Mouse (Mus musculus) myocyte (in vitro differentiated cells): Measurements from ENCODE around the gene Itih4. TPM values are rescaled to one million over a fixed set of nuclear protein-coding genes. Genes with fewer than 3 reads are reported as not detected.
A peak's percentile ranks its signal among the peaks of the same experiment; 100 is the strongest.

Experiments
- H3K27me3 ChIP-seq: one replicate; pipeline ENCODE4 v1.6.1; 2011; ENCODE audit not compliant: control insufficient read depth, insufficient read depth, insufficient read length
- H3K36me3 ChIP-seq: one replicate; pipeline ENCODE4 v1.6.1; 2011; ENCODE audit not compliant: control insufficient read depth, insufficient read depth
- H3K4me2 ChIP-seq: one replicate; pipeline ENCODE4 v1.6.1; 2011; ENCODE audit warnings: low read depth, control low read depth
- H3K4me3 ChIP-seq: one replicate; pipeline ENCODE4 v1.5.1; 2011; ENCODE audit warnings: mild to moderate bottlenecking, control low read depth, moderate library complexity
- H3K79me2 ChIP-seq: one replicate; pipeline ENCODE4 v1.6.1; 2011; ENCODE audit not compliant: control insufficient read depth, insufficient read depth
- H3ac ChIP-seq: one replicate; pipeline ENCODE4 v1.6.1; 2011; ENCODE audit not compliant: control insufficient read depth, insufficient read length
- CEBPB ChIP-seq: IDR thresholded peaks from 2 replicates; pipeline ENCODE4 v1.6.1; 2011; ENCODE audit warnings: mild to moderate bottlenecking, moderate library complexity; ENCODE audit not compliant: poor library complexity, insufficient read depth, severe bottlenecking
- E2F4 ChIP-seq: IDR thresholded peaks from one replicate; pipeline ENCODE4 v1.6.1; 2011; ENCODE audit warnings: mild to moderate bottlenecking, control low read depth, moderate library complexity; ENCODE audit not compliant: insufficient read depth
- MAX ChIP-seq: IDR thresholded peaks from one replicate; pipeline ENCODE4 v1.6.1; 2011; ENCODE audit warnings: low read depth, mild to moderate bottlenecking, control low read depth
- MYOD1 ChIP-seq, 3 experiments: IDR thresholded peaks; one replicate each; pipeline ENCODE4 v1.6.1; 2011; ENCODE audit warnings: control low read depth in 2 of 3, low read depth in 2 of 3, mild to moderate bottlenecking in 2 of 3, moderate library complexity in 1 of 3; ENCODE audit not compliant: insufficient read length in 2 of 3, control insufficient read depth in 1 of 3
- MYOG ChIP-seq, 3 experiments: IDR thresholded peaks; one replicate each; pipeline ENCODE4 v1.6.1; 2011; ENCODE audit warnings: control low read depth in 2 of 3, low read depth in 2 of 3, mild to moderate bottlenecking in 2 of 3; ENCODE audit not compliant: insufficient read length in 2 of 3, control insufficient read depth in 1 of 3, insufficient read depth in 1 of 3
- POLR2A ChIP-seq: IDR thresholded peaks from one replicate; pipeline ENCODE4 v1.6.1; 2011; ENCODE audit warnings: low read depth, mild to moderate bottlenecking, control low read depth, moderate library complexity; ENCODE audit not compliant: insufficient read length
- POLR2AphosphoS2 ChIP-seq: IDR thresholded peaks from one replicate; pipeline ENCODE4 v1.6.1; 2011; ENCODE audit warnings: low read depth, control low read depth; ENCODE audit not compliant: insufficient read length
- REST ChIP-seq: IDR thresholded peaks from one replicate; pipeline ENCODE4 v1.6.1; 2011; ENCODE audit warnings: mild to moderate bottlenecking, control low read depth, moderate library complexity; ENCODE audit not compliant: insufficient read depth, insufficient read length
- SRF ChIP-seq: IDR thresholded peaks from one replicate; pipeline ENCODE4 v1.6.1; 2011; ENCODE audit warnings: low read depth; ENCODE audit not compliant: control insufficient read depth, insufficient read length
- TCF12 ChIP-seq: IDR thresholded peaks from one replicate; pipeline ENCODE4 v1.6.1; 2011; ENCODE audit warnings: mild to moderate bottlenecking, control low read depth; ENCODE audit not compliant: poor library complexity, insufficient read depth, severe bottlenecking
- TCF3 ChIP-seq: IDR thresholded peaks from one replicate; pipeline ENCODE4 v1.6.1; 2011; ENCODE audit warnings: low read depth, control low read depth; ENCODE audit not compliant: insufficient read length
- USF1 ChIP-seq: IDR thresholded peaks from one replicate; pipeline ENCODE4 v1.6.1; 2011; ENCODE audit warnings: low read depth, mild to moderate bottlenecking, control low read depth, moderate library complexity
- polyA plus RNA-seq: library from polyadenylated mRNA; unstranded; fragments of >200 nt; fragmentation: generic; extraction: Trizol; gene quantifications from one replicate; pipeline ENCODE4 v1.2.1, GENCODE M21; 2012; ENCODE audit warnings: missing spikeins

Itih4 gene
- polyA plus RNA-seq, 1 experiment, result 0.06 TPM

GRCm38 (mm10) chr14:30885298-30885697 is 978 bp upstream of the Itih4 start:
- Histone ChIP-seq H3K27me3 (no peaks in the 10 kb centered on the region), H3K4me3 (no peak overlapping the region), H3K4me2 (no peak overlapping the region), H3K79me2 (no peaks in the 10 kb centered on the region), H3ac (no peak overlapping the region), H3K36me3 (no peaks in the 10 kb centered on the region)
- TF ChIP-seq MYOG (IDR thresholded peaks at IDR 0.05; ENCODE audit: control insufficient read depth in 1 of 3, insufficient read depth in 1 of 3, insufficient read length in 2 of 3, low read depth in 2 of 3) (no peak), REST (no peak), CEBPB (no peak), POLR2A (no peak), USF1 (no peak), TCF12 (no peak), TCF3 (no peak), E2F4 (no peak), SRF (no peak), MYOD1 (IDR thresholded peaks at IDR 0.05; ENCODE audit: control insufficient read depth in 1 of 3, insufficient read length in 2 of 3, low read depth in 2 of 3) (no peak), POLR2AphosphoS2 (no peak), MAX (no peak)

GRCm38 (mm10) chr14:30888271-30888732 is 2.0 kb downstream of the Itih4 start:
- no peaks in the 10 kb centered on the region for H3K79me2 ChIP-seq
- H3K4me2 ChIP-seq, result no peak overlapping the region
- no peak overlapping the region for H3K4me3 ChIP-seq
- no peaks in the 10 kb centered on the region for H3K27me3 ChIP-seq
- TF ChIP-seq CEBPB, result 0 out of 2 replicates have a peak, but pooled peaks have one; percentile 57
- no peak for TF ChIP-seq POLR2AphosphoS2
- H3K36me3 ChIP-seq, result no peaks in the 10 kb centered on the region
- H3ac ChIP-seq, result no peak overlapping the region

GRCm38 (mm10) chr14:30899972-30900371 is 13.7 kb downstream of the Itih4 start:
- no peak for TF ChIP-seq TCF3
- no peak for TF ChIP-seq REST
- TF ChIP-seq POLR2AphosphoS2, result no peak
- TF ChIP-seq MYOD1 (IDR thresholded peaks at IDR 0.05; ENCODE audit: control insufficient read depth in 1 of 3, insufficient read length in 2 of 3, low read depth in 2 of 3), result no peak
- no peak for TF ChIP-seq MAX
- no peak for TF ChIP-seq USF1
- TF ChIP-seq POLR2A, result no peak
- TF ChIP-seq SRF, result no peak
- no peak for TF ChIP-seq CEBPB
- TF ChIP-seq MYOG (IDR thresholded peaks at IDR 0.05; ENCODE audit: control insufficient read depth in 1 of 3, insufficient read depth in 1 of 3, insufficient read length in 2 of 3, low read depth in 2 of 3), result no peak
- no peak for TF ChIP-seq TCF12
- no peak for TF ChIP-seq E2F4
- H3K4me2 ChIP-seq, result no peak overlapping the region
- H3ac ChIP-seq, result no peak overlapping the region
- no peaks in the 10 kb centered on the region for H3K27me3 ChIP-seq
- H3K36me3 ChIP-seq, result no peaks in the 10 kb centered on the region
- H3K4me3 ChIP-seq, result no peak overlapping the region
- no peaks in the 10 kb centered on the region for H3K79me2 ChIP-seq

- no peak for TF ChIP-seq E2F4
- TF ChIP-seq MYOG (IDR thresholded peaks at IDR 0.05; ENCODE audit: control insufficient read depth in 1 of 3, insufficient read depth in 1 of 3, insufficient read length in 2 of 3, low read depth in 2 of 3), result no peak
- Histone ChIP-seq H3K79me2 (no peaks in the 10 kb centered on the region), H3K4me3 (no peak overlapping the region), H3K4me2 (no peak overlapping the region), H3ac (no peak overlapping the region), H3K36me3 (no peaks in the 10 kb centered on the region), H3K27me3 (no peaks in the 10 kb centered on the region)
These were observed 16.4 kb downstream of the Itih4 start for GRCm38 (mm10) chr14:30902628-30903027.

- H3K36me3 ChIP-seq, result no peaks in the 10 kb centered on the region
- TF ChIP-seq TCF3, result no peak
- no peak for TF ChIP-seq POLR2A
- TF ChIP-seq E2F4, result no peak
- TF ChIP-seq MAX, result no peak
- TF ChIP-seq CEBPB, result no peak
- TF ChIP-seq USF1, result no peak
- TF ChIP-seq POLR2AphosphoS2, result no peak
- TF ChIP-seq MYOG (IDR thresholded peaks at IDR 0.05; ENCODE audit: control insufficient read depth in 1 of 3, insufficient read depth in 1 of 3, insufficient read length in 2 of 3, low read depth in 2 of 3), result no peak
- no peak for TF ChIP-seq TCF12
- no peak for TF ChIP-seq SRF
- TF ChIP-seq REST, result no peak
- TF ChIP-seq MYOD1 (IDR thresholded peaks at IDR 0.05; ENCODE audit: control insufficient read depth in 1 of 3, insufficient read length in 2 of 3, low read depth in 2 of 3), result no peak
- H3K79me2 ChIP-seq, result no peaks in the 10 kb centered on the region
- no peaks in the 10 kb centered on the region for H3K27me3 ChIP-seq
- H3K4me3 ChIP-seq, result no peak overlapping the region
- H3ac ChIP-seq, result no peak overlapping the region
- H3K4me2 ChIP-seq, result no peak overlapping the region
These were observed 16.8 kb downstream of the Itih4 start for GRCm38 (mm10) chr14:30903036-30903435.
